Mouse (Mus musculus) kidney, adult 2 months (tissue): ENCODE results near the gene 1600014C23Rik.

ENCODE experiments used
- CTCF ChIP-seq: fragments of 200-500 bp; conservative IDR thresholded peaks from 2 replicates; pipeline ENCODE4 v1.5.1; 2011; ENCODE audit warnings: low read depth, mild to moderate bottlenecking, control low read depth, low read length, moderate library complexity, mixed read lengths; ENCODE audit not compliant: insufficient read depth, insufficient read length
- POLR2A ChIP-seq: fragments of 200-500 bp; IDR thresholded peaks from one replicate; pipeline ENCODE4 v1.6.1; 2011; ENCODE audit warnings: low read depth, low read length, control low read depth

- no peak for TF ChIP-seq CTCF
- no peak for TF ChIP-seq POLR2A
These were observed 689 bp upstream of the 1600014C23Rik start for GRCm38 (mm10) chr17:45734333-45734732.
